Mouse (Mus musculus) midbrain, embryonic 10.5 days (tissue): ENCODE measurements around the gene Aen. TPM values are rescaled to one million over a fixed set of nuclear protein-coding genes. Genes with fewer than 3 reads are reported as not detected.

Experiments
- DNase-seq: peaks from one replicate; pipeline ENCODE4 v3.0.0-alpha.2; 2017; ENCODE audit warnings: low spot score
- H3K27ac ChIP-seq: fragments of 300-500 bp; sonication (generic); replicated peaks from 2 replicates; pipeline ENCODE4 v1.5.1; 2016; ENCODE audit warnings: mild to moderate bottlenecking
- H3K27me3 ChIP-seq: fragments of 300-500 bp; sonication (generic); 2 replicates; pipeline ENCODE4 v1.6.1; 2016; ENCODE audit warnings: low read depth, mild to moderate bottlenecking; ENCODE audit not compliant: poor library complexity, severe bottlenecking
- H3K36me3 ChIP-seq: fragments of 300-500 bp; sonication (generic); 2 replicates; pipeline ENCODE4 v1.6.1; 2016; ENCODE audit warnings: mild to moderate bottlenecking, moderate library complexity
- H3K4me1 ChIP-seq: fragments of 300-500 bp; sonication (generic); 2 replicates; pipeline ENCODE4 v1.6.1; 2016
- H3K4me3 ChIP-seq: fragments of 300-500 bp; sonication (generic); 2 replicates; pipeline ENCODE4 v1.5.1; 2016; ENCODE audit warnings: mild to moderate bottlenecking, moderate library complexity
- H3K9me3 ChIP-seq: fragments of 300-500 bp; sonication (generic); replicated peaks from 2 replicates; pipeline ENCODE4 v1.6.1; 2016; ENCODE audit warnings: mild to moderate bottlenecking
- WGBS: fragments of 180-500 bp; shearing (Covaris S2); methylation state at CpG from one replicate; pipeline ENCODE4 v1.1.7; 2016; 5-methylcytosine and 5-hydroxymethylcytosine counted together
- polyA plus RNA-seq: library from polyadenylated mRNA; unstranded; fragments of >200 nt; fragmentation: Nextera tagmentation; extraction: Ambion mirVana; gene quantifications from 2 replicates; pipeline ENCODE4 v1.2.1, GENCODE M21; 2016

The Aen gene
- polyA plus RNA-seq, 1 experiment from 2014 or later = 76.5 TPM

DNA sequence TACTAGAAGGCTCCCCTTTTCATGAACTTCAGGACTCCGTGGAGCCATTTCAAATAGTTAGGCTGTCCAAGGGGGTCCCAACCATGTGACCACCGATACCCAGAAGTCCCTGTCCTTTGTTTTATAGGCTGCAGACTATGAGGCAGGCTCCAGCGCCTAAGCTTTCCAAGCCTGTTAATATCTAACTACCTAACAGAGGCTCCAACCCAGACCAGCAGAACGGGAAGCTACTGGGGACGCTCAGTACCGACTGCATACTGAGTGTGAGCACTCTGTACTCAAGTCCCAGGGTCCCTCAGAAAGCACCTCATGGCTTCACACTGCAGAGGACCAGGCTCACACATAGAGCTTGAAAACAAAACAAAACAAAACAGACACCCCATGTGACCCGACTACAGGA lies 26.9 kb downstream of the Aen start:
- Histone ChIP-seq H3K4me1 (0 out of 2 replicates have a peak, but pooled peaks cover 5% of the 10 kb centered on the region), H3K27ac (no peak overlapping the region), H3K9me3 (no peaks in the 10 kb centered on the region), H3K27me3 (0 out of 2 replicates have a peak, but pooled peaks cover 10% of the 10 kb centered on the region), H3K36me3 (no peaks in the 10 kb centered on the region), H3K4me3 (no peak overlapping the region)
- DNase-seq = no peak
- WGBS = 79% methylated on average over 7 of the region's 7 CpGs

DNA sequence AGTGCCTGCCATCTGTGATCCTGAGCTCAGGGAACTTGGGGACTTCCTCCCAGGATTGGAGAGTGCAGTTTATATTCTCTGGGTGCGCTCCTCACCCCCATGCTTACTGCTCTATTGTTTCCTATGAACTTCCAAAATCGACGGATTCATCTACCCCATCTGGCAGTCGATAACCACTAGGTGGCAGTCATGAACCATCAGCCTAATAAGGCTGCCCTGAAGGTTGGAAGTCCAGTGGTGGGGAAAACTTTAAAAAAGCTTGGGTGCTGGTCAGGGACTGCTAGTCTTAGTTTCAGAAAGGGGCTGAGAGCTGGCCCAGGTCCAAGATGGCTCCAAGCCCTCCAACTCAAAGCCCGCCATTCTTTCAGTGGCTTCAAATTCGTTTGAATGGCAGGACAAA lies 28.6 kb downstream of the Aen start:
- 10% methylated on average over 6 of the region's 6 CpGs for whole genome bisulfite sequencing
- no peak overlapping the region for H3K4me3 ChIP-seq
- H3K9me3 ChIP-seq = no peaks in the 10 kb centered on the region
- 0 out of 2 replicates have a peak, but pooled peaks cover 10% of the 10 kb centered on the region for H3K27me3 ChIP-seq
- H3K4me1 ChIP-seq = 0 out of 2 replicates have a peak, but pooled peaks cover 5% of the 10 kb centered on the region
- peak; percentile 73 for DNase-seq
- H3K36me3 ChIP-seq = no peaks in the 10 kb centered on the region
- H3K27ac ChIP-seq = no peak overlapping the region

DNA sequence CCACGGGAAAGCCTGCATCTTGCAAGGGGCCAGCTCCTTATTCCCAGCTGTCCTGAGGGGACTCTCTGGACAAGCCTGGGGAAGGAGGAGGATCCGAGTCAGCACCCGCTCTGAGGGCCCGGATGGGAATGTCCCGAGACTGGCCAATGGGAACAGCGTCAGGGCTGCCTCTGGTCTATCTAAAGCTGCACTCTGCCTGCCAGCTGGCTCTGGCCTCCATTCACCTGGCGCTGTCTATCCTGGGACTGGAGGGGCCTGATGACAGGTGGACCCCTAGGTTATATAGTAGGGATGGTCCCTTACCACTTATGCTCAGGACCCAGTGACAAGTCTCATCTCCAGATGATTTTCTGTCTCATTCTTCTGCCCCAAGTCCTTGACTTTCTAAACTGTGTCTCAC lies 29.1 kb downstream of the Aen start:
- 71% methylated on average over 7 of the region's 7 CpGs for WGBS
- no peaks in the 10 kb centered on the region for H3K36me3 ChIP-seq
- no peak overlapping the region for H3K27ac ChIP-seq
- 0 out of 2 replicates have a peak, but pooled peaks cover 5% of the 10 kb centered on the region for H3K4me1 ChIP-seq
- no peaks in the 10 kb centered on the region for H3K9me3 ChIP-seq
- DNase-seq = no peak
- H3K4me3 ChIP-seq = no peak overlapping the region
- H3K27me3 ChIP-seq = 0 out of 2 replicates have a peak, but pooled peaks cover 10% of the 10 kb centered on the region

DNA sequence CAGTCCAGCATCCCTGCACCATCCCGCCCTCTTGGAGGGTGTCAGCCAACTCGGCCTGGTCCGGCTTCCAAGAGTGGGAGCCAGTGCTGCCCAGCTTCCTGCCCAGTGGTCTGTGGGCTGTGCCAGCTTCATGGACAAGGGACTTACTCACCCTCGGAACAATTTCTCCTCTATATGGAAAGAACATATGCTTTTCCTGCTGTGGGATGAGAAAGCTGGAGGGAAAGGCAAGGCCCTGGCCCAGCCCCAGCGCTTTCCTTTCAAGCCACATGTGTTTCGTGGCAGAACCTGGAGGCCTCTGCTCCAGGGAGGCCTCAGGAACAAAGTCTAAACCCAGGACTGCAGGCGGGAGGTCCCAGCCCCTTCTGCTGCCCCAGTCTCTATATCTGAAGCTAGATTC lies 30.0 kb downstream of the Aen start:
- Histone ChIP-seq H3K9me3 (no peaks in the 10 kb centered on the region), H3K4me3 (no peak overlapping the region), H3K36me3 (no peaks in the 10 kb centered on the region), H3K27ac (no peak overlapping the region), H3K4me1 (0 out of 2 replicates have a peak, but pooled peaks cover 5% of the 10 kb centered on the region), H3K27me3 (0 out of 2 replicates have a peak, but pooled peaks cover 10% of the 10 kb centered on the region)
- no peak for DNase-seq
- 79% methylated on average over 7 of the region's 7 CpGs for WGBS

DNA sequence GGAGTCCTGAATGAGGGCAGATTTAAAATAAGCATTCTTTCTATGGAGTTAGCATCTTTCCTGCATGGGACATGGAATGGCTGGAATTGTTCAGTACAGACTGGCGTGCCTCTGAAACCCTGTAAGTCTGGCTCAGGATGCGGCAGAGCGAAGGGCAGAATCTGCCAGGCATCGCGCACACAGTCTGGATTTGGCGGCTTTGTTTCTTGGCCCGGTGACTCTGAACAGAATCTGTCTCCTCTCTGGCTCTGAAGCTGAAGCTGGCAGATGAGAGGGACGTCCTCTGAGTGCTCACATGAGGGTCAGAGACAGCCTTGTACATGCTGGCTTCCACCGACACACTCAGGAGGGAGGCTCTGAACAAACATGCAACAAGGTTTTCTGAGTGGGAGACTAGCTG lies 30.5 kb downstream of the Aen start:
- H3K4me1 ChIP-seq = 0 out of 2 replicates have a peak, but pooled peaks cover 5% of the 10 kb centered on the region
- 85% methylated on average over 9 of the region's 9 CpGs for WGBS
- DNase-seq = no peak

DNA sequence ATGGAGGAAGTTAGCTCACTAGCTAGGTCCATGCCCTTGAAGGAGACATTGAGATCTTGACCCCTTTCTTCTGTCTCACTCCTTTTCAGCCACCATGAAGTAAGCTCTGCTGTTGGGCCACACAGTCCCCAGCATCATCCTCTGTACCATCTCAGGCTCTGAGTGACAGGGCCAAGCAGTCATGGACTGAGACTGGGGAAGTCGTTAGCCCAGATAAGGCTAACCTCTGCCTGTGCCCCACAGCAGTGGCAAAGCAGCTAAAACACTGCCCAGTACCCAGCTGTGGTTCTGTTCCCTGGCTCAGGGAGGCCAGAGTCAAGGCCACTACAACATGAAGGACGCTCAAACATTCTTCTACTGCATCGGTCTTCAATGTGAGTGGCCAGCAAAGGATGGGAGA lies 31.6 kb downstream of the Aen start:
- no peak overlapping the region for H3K4me3 ChIP-seq
- no peaks in the 10 kb centered on the region for H3K9me3 ChIP-seq
- 0 out of 2 replicates have a peak, but pooled peaks cover 3% of the 10 kb centered on the region for H3K4me1 ChIP-seq
- H3K36me3 ChIP-seq = no peaks in the 10 kb centered on the region
- H3K27me3 ChIP-seq = 0 out of 2 replicates have a peak, but pooled peaks cover 10% of the 10 kb centered on the region
- no peak for DNase-seq
- no peak overlapping the region for H3K27ac ChIP-seq
- WGBS = 81% methylated on average over 3 of the region's 3 CpGs

More for the DNA sequence above, 30.5 kb downstream of the Aen start:
- Histone ChIP-seq H3K4me3 (no peak overlapping the region), H3K27ac (no peak overlapping the region), H3K9me3 (no peaks in the 10 kb centered on the region), H3K27me3 (0 out of 2 replicates have a peak, but pooled peaks cover 10% of the 10 kb centered on the region), H3K36me3 (no peaks in the 10 kb centered on the region)

DNA sequence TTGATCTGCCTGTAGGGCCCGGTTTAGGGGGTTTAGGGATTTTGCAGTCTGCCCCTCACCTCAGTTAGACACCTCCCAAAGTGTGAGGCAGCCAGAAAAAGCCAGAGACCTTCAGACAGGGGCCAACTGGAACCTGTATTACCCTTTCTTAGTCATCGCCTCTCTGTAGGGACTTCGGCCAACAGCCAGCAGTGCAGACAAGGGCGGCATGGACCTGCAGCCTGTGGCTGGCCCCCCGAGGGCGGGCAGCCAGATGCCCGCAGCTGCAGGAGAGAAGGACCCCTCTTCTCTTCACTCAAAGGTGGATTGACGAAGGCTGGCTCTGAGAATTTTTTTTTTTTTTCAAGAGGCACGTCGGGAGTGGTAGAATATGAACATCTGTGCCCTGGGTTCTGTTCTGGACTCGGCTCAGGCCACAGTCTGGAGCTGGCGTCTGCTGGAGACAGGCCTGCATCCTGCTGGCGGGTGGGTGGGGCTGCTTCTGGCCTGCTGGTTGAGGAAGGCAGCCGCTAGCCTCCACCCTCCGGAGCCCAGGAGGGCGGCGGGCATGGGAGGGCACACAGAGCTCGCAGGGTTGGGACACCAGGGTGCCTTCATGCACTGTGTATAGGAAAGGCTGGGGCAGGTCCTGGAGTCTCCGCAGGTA lies 43.4 kb downstream of the Aen start:
- Histone ChIP-seq H3K27ac (no peak overlapping the region), H3K36me3 (no peaks in the 10 kb centered on the region), H3K9me3 (no peaks in the 10 kb centered on the region), H3K27me3 (no peaks in the 10 kb centered on the region), H3K4me3 (no peak overlapping the region), H3K4me1 (no peaks in the 10 kb centered on the region)
- no peak for DNase-seq
- WGBS = 63% methylated on average over 19 of the region's 19 CpGs

DNA sequence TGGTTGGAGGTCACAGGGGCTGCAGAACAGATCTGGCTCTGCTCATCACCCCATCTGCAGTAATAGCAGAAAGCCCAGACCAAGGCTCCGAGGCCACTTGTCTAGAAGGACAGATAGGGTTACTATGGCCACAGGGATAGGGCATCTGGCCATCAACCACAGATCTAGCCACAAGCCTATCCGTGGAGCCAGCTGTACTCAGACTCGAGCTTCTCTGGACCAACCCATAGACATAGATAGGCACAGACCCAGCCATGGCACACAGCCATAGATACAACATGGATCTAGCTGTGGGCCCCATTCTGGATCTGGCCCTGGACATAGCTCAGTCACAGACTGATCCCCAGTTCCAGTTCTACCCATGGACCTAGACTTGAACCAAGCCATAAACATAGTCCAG lies 45.3 kb downstream of the Aen start:
- H3K4me3 ChIP-seq = no peak overlapping the region
- no peak for DNase-seq
- H3K36me3 ChIP-seq = no peaks in the 10 kb centered on the region
- no peak overlapping the region for H3K27ac ChIP-seq
- H3K4me1 ChIP-seq = no peaks in the 10 kb centered on the region
- 82% methylated on average over 3 of the region's 3 CpGs for WGBS
- H3K27me3 ChIP-seq = no peaks in the 10 kb centered on the region
- no peaks in the 10 kb centered on the region for H3K9me3 ChIP-seq

DNA sequence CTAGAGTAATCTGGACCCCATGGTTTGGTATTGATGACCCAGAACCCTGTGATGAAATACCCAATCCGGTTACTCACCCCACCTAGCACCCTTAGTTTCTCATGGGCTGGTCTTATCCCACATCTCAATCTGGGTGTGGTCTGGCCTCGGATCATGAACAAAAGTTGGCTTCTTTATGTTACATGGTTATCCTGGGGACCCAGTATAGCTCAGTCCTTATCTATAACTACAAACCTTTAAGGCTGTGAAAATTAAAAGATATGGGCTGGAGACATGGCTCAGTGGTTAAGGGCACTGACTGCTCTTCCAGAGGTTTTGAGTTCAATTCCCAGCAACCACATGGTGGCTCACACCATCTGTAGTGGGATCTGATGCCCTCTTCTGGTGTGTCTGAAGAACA lies 46.9 kb downstream of the Aen start:
- Histone ChIP-seq H3K36me3 (no peaks in the 10 kb centered on the region), H3K4me3 (no peak overlapping the region), H3K27ac (no peak overlapping the region), H3K4me1 (no peaks in the 10 kb centered on the region), H3K27me3 (no peaks in the 10 kb centered on the region), H3K9me3 (no peaks in the 10 kb centered on the region)
- no peak for DNase-seq
- WGBS = 89% methylated on average over 2 of the region's 2 CpGs

DNA sequence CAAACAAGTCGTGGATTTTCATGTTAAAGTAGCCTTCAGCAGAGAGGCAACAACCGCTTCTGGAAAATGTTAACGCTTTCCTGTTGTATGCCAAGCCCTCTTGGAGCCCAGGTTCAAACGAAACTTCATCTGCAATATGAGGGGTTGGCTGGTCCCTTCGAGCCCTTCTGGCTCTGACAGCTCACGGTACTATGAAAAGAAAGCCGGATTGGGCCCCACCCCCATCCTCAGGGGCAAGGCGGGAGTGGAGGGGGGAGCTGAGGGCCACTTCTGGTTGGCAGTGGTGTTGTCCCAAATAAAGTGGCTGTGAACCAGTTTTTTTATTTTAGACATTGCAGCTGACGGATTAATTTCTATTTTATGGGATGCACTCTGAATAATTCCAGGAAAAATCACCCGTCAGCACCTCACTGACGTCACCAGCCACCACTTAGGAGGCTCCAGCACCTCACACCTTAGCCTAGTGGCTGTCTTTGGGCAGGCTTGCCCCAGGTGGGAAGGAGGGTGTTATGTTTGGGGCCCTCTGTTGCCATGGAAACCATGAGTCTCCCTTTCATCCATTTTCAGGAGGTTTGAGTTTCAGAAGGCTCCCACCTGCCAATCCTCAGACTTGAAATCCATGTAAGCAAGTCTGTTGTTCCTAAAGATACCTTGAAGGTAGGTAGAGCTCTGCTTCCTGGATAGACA lies 58.4 kb downstream of the Aen start:
- WGBS = 35% methylated on average over 11 of the region's 11 CpGs
- Histone ChIP-seq H3K27me3 (no peaks in the 10 kb centered on the region), H3K4me1 (peaks cover 15% of the 10 kb centered on the region), H3K4me3 (no peak overlapping the region), H3K36me3 (no peaks in the 10 kb centered on the region), H3K27ac (no peak overlapping the region), H3K9me3 (no peaks in the 10 kb centered on the region)
- DNase-seq = no peak

DNA sequence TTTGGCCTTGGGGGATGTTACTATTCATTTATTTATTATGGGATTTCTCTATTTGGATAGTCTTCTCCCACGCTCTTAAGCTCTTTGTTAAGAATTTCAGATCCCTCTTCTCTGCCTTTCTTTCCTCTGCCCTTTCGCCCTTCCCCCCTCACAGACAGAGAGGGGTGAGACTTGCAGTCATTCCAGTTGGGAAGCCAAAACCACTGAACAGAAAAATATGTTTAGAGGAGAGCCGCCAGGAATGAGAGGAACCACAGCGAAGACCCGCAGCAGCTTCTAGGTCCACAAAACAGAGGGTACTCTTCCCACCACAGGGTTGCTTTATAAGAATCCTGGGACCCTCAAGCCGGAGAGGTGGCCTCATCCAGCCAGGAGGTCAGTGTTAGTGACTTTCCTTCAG lies 59.0 kb downstream of the Aen start:
- WGBS = 81% methylated on average over 6 of the region's 6 CpGs

DNA sequence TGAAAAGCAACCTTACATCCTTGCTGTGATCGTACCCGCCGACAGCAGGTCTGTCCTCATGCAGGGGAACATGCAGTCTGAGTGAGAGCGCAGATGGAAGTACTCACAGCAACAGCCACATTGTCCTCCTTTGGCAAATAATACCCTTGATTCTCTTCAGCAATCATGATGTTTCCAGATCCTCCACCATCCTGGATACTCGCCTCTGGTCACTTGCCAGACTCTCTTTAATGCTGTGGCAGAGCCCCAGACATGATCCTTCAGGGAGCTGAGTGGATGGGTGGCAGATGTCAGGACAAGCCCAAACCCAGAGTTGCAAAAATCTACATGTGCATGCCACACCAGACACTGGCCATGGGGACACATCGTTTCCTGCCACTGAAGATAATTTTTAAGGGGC lies 59.4 kb downstream of the Aen start:
- no peak for DNase-seq
- no peak overlapping the region for H3K27ac ChIP-seq
- H3K36me3 ChIP-seq = no peaks in the 10 kb centered on the region
- H3K27me3 ChIP-seq = no peaks in the 10 kb centered on the region
- H3K4me3 ChIP-seq = no peak overlapping the region
- H3K9me3 ChIP-seq = no peaks in the 10 kb centered on the region
- H3K4me1 ChIP-seq = peaks cover 15% of the 10 kb centered on the region
- WGBS = 91% methylated on average over 6 of the region's 6 CpGs

More for the DNA sequence above, 59.0 kb downstream of the Aen start:
- Histone ChIP-seq H3K4me1 (peaks cover 15% of the 10 kb centered on the region), H3K9me3 (no peaks in the 10 kb centered on the region), H3K36me3 (no peaks in the 10 kb centered on the region), H3K27ac (no peak overlapping the region), H3K4me3 (no peak overlapping the region), H3K27me3 (no peaks in the 10 kb centered on the region)
- DNase-seq = no peak

DNA sequence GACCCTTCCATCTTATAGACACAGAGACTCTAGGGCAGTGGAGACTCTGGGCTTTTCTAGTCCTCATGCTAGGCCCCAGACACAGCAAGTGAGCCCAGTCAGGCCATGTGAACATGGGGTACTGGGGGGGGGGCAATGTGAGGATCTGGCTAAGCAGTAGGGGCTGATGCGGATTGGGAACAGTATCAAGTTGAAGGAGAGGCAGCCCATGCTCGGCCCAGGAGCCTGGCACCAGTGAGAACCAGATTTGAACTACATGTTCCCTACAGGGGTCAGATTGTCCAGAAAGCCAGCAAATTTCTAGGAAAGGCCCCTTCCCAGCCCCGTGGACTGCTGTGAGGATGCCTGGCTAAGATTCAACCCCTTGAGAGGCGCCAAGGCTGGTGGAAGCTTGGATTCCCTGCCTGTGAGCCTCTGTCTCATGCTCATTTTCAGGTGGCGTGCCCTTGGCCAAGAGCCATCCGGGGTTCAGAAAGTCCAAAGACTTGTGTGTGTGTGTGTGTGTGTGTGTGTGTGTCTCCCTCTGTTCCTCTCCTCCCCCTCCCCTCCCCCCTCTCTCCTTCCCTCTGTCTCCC lies 62.9 kb downstream of the Aen start:
- H3K4me3 ChIP-seq = no peak overlapping the region
- H3K36me3 ChIP-seq = no peaks in the 10 kb centered on the region
- H3K27me3 ChIP-seq = no peaks in the 10 kb centered on the region
- peaks cover 15% of the 10 kb centered on the region for H3K4me1 ChIP-seq
- no peak for DNase-seq
- H3K9me3 ChIP-seq = no peaks in the 10 kb centered on the region
- WGBS = 74% methylated on average over 6 of the region's 6 CpGs
- H3K27ac ChIP-seq = no peak overlapping the region
